Mouse (Mus musculus) myocyte (in vitro differentiated cells): ENCODE measurements around the gene Btk. TPM values are rescaled to one million over a fixed set of nuclear protein-coding genes. Genes with fewer than 3 reads are reported as not detected.

Experiments used
- H3K27me3 ChIP-seq: one replicate; pipeline ENCODE4 v1.6.1; 2011; ENCODE audit not compliant: control insufficient read depth, insufficient read depth, insufficient read length
- H3K36me3 ChIP-seq: one replicate; pipeline ENCODE4 v1.6.1; 2011; ENCODE audit not compliant: control insufficient read depth, insufficient read depth
- H3K4me2 ChIP-seq: one replicate; pipeline ENCODE4 v1.6.1; 2011; ENCODE audit warnings: low read depth, control low read depth
- H3K4me3 ChIP-seq: one replicate; pipeline ENCODE4 v1.5.1; 2011; ENCODE audit warnings: mild to moderate bottlenecking, control low read depth, moderate library complexity
- H3K79me2 ChIP-seq: one replicate; pipeline ENCODE4 v1.6.1; 2011; ENCODE audit not compliant: control insufficient read depth, insufficient read depth
- H3ac ChIP-seq: one replicate; pipeline ENCODE4 v1.6.1; 2011; ENCODE audit not compliant: control insufficient read depth, insufficient read length
- CEBPB ChIP-seq: IDR thresholded peaks from 2 replicates; pipeline ENCODE4 v1.6.1; 2011; ENCODE audit warnings: mild to moderate bottlenecking, moderate library complexity; ENCODE audit not compliant: poor library complexity, insufficient read depth, severe bottlenecking
- E2F4 ChIP-seq: IDR thresholded peaks from one replicate; pipeline ENCODE4 v1.6.1; 2011; ENCODE audit warnings: mild to moderate bottlenecking, control low read depth, moderate library complexity; ENCODE audit not compliant: insufficient read depth
- MAX ChIP-seq: IDR thresholded peaks from one replicate; pipeline ENCODE4 v1.6.1; 2011; ENCODE audit warnings: low read depth, mild to moderate bottlenecking, control low read depth
- MYOD1 ChIP-seq, 3 experiments: IDR thresholded peaks; one replicate each; pipeline ENCODE4 v1.6.1; 2011; ENCODE audit warnings: control low read depth in 2 of 3, low read depth in 2 of 3, mild to moderate bottlenecking in 2 of 3, moderate library complexity in 1 of 3; ENCODE audit not compliant: insufficient read length in 2 of 3, control insufficient read depth in 1 of 3
- MYOG ChIP-seq, 3 experiments: IDR thresholded peaks; one replicate each; pipeline ENCODE4 v1.6.1; 2011; ENCODE audit warnings: control low read depth in 2 of 3, low read depth in 2 of 3, mild to moderate bottlenecking in 2 of 3; ENCODE audit not compliant: insufficient read length in 2 of 3, control insufficient read depth in 1 of 3, insufficient read depth in 1 of 3
- POLR2A ChIP-seq: IDR thresholded peaks from one replicate; pipeline ENCODE4 v1.6.1; 2011; ENCODE audit warnings: low read depth, mild to moderate bottlenecking, control low read depth, moderate library complexity; ENCODE audit not compliant: insufficient read length
- POLR2AphosphoS2 ChIP-seq: IDR thresholded peaks from one replicate; pipeline ENCODE4 v1.6.1; 2011; ENCODE audit warnings: low read depth, control low read depth; ENCODE audit not compliant: insufficient read length
- REST ChIP-seq: IDR thresholded peaks from one replicate; pipeline ENCODE4 v1.6.1; 2011; ENCODE audit warnings: mild to moderate bottlenecking, control low read depth, moderate library complexity; ENCODE audit not compliant: insufficient read depth, insufficient read length
- SRF ChIP-seq: IDR thresholded peaks from one replicate; pipeline ENCODE4 v1.6.1; 2011; ENCODE audit warnings: low read depth; ENCODE audit not compliant: control insufficient read depth, insufficient read length
- TCF12 ChIP-seq: IDR thresholded peaks from one replicate; pipeline ENCODE4 v1.6.1; 2011; ENCODE audit warnings: mild to moderate bottlenecking, control low read depth; ENCODE audit not compliant: poor library complexity, insufficient read depth, severe bottlenecking
- TCF3 ChIP-seq: IDR thresholded peaks from one replicate; pipeline ENCODE4 v1.6.1; 2011; ENCODE audit warnings: low read depth, control low read depth; ENCODE audit not compliant: insufficient read length
- USF1 ChIP-seq: IDR thresholded peaks from one replicate; pipeline ENCODE4 v1.6.1; 2011; ENCODE audit warnings: low read depth, mild to moderate bottlenecking, control low read depth, moderate library complexity
- polyA plus RNA-seq: library from polyadenylated mRNA; unstranded; fragments of >200 nt; fragmentation: generic; extraction: Trizol; gene quantifications from one replicate; pipeline ENCODE4 v1.2.1, GENCODE M21; 2012; ENCODE audit warnings: missing spikeins

Btk gene
- polyA plus RNA-seq, 1 experiment: not detected

- Histone ChIP-seq H3K4me2 (no peak overlapping the region), H3K36me3 (no peaks in the 10 kb centered on the region), H3K4me3 (no peak overlapping the region), H3K79me2 (no peaks in the 10 kb centered on the region), H3ac (no peak overlapping the region), H3K27me3 (no peaks in the 10 kb centered on the region)
- no peak for TF ChIP-seq REST
- no peak for TF ChIP-seq MYOG (IDR thresholded peaks at IDR 0.05; ENCODE audit: control insufficient read depth in 1 of 3, insufficient read depth in 1 of 3, insufficient read length in 2 of 3, low read depth in 2 of 3)
- no peak for TF ChIP-seq TCF12
- TF ChIP-seq E2F4: no peak
- no peak for TF ChIP-seq MAX
- no peak for TF ChIP-seq USF1
Observed at GRCm38 (mm10) chrX:134533346-134533745, 50.0 kb downstream of the Btk start.

- Histone ChIP-seq H3K79me2 (no peaks in the 10 kb centered on the region), H3K4me2 (no peak overlapping the region), H3K27me3 (no peaks in the 10 kb centered on the region), H3K4me3 (no peak overlapping the region), H3ac (no peak overlapping the region), H3K36me3 (no peaks in the 10 kb centered on the region)
- no peak for TF ChIP-seq CEBPB
- no peak for TF ChIP-seq MAX
- no peak for TF ChIP-seq E2F4
- TF ChIP-seq SRF: no peak
- TF ChIP-seq TCF3: no peak
- no peak for TF ChIP-seq TCF12
Observed at GRCm38 (mm10) chrX:134525260-134525659, 58.1 kb downstream of the Btk start.

GRCm38 (mm10) chrX:134523772-134524171 is 59.6 kb downstream of the Btk start:
- no peak overlapping the region for H3ac ChIP-seq
- H3K27me3 ChIP-seq: no peaks in the 10 kb centered on the region
- H3K36me3 ChIP-seq: no peaks in the 10 kb centered on the region
- no peaks in the 10 kb centered on the region for H3K79me2 ChIP-seq
- TF ChIP-seq MYOG (IDR thresholded peaks at IDR 0.05; ENCODE audit: control insufficient read depth in 1 of 3, insufficient read depth in 1 of 3, insufficient read length in 2 of 3, low read depth in 2 of 3) (no peak), USF1 (no peak), MAX (no peak), SRF (no peak), POLR2AphosphoS2 (no peak), REST (no peak), MYOD1 (IDR thresholded peaks at IDR 0.05; ENCODE audit: control insufficient read depth in 1 of 3, insufficient read length in 2 of 3, low read depth in 2 of 3) (no peak), TCF12 (no peak), POLR2A (no peak), CEBPB (no peak), TCF3 (no peak), E2F4 (no peak)
- H3K4me3 ChIP-seq: no peak overlapping the region
- H3K4me2 ChIP-seq: no peak overlapping the region

GRCm38 (mm10) chrX:134509473-134509872 is 73.9 kb downstream of the Btk start:
- H3K36me3 ChIP-seq: no peaks in the 10 kb centered on the region
- no peaks in the 10 kb centered on the region for H3K27me3 ChIP-seq
- no peaks in the 10 kb centered on the region for H3K79me2 ChIP-seq
- no peak overlapping the region for H3ac ChIP-seq
- TF ChIP-seq E2F4 (no peak), MYOG (IDR thresholded peaks at IDR 0.05; ENCODE audit: control insufficient read depth in 1 of 3, insufficient read depth in 1 of 3, insufficient read length in 2 of 3, low read depth in 2 of 3) (no peak), TCF12 (no peak), TCF3 (no peak), REST (no peak), SRF (no peak)
- no peak overlapping the region for H3K4me2 ChIP-seq
- H3K4me3 ChIP-seq: no peak overlapping the region

GRCm38 (mm10) chrX:134507977-134508376 is 75.4 kb downstream of the Btk start:
- H3K36me3 ChIP-seq: no peaks in the 10 kb centered on the region
- TF ChIP-seq POLR2A (no peak), TCF12 (no peak), MYOD1 (IDR thresholded peaks at IDR 0.05; ENCODE audit: control insufficient read depth in 1 of 3, insufficient read length in 2 of 3, low read depth in 2 of 3) (no peak), USF1 (no peak), SRF (no peak), E2F4 (no peak), MYOG (IDR thresholded peaks at IDR 0.05; ENCODE audit: control insufficient read depth in 1 of 3, insufficient read depth in 1 of 3, insufficient read length in 2 of 3, low read depth in 2 of 3) (no peak), MAX (no peak), TCF3 (no peak), POLR2AphosphoS2 (no peak), REST (no peak), CEBPB (no peak)
- H3K27me3 ChIP-seq: no peaks in the 10 kb centered on the region
- H3K4me2 ChIP-seq: no peak overlapping the region
- no peak overlapping the region for H3K4me3 ChIP-seq
- H3K79me2 ChIP-seq: no peaks in the 10 kb centered on the region
- no peak overlapping the region for H3ac ChIP-seq
